Mouse (Mus musculus): ENCODE results near the gene Edc3. TPM values are rescaled to one million over a fixed set of nuclear protein-coding genes. Genes with fewer than 3 reads are reported as not detected.

Edc3 gene
- total RNA-seq, 1 experiment from 2014 or later = 5.8 TPM

- ATAC-seq (ENCODE audit: extremely low read depth, insufficient number of reproducible peaks, low FRiP score, poor library complexity, severe bottlenecking) = no peak
Measured at GRCm38 (mm10) chr9:57750901-57751300, 42.6 kb downstream of the Edc3 start.

GRCm38 (mm10) chr9:57757578-57757977, 49.2 kb downstream of the Edc3 start:
- no peak for ATAC-seq (ENCODE audit: extremely low read depth, insufficient number of reproducible peaks, low FRiP score, poor library complexity, severe bottlenecking)

- ATAC-seq (ENCODE audit: extremely low read depth, insufficient number of reproducible peaks, low FRiP score, poor library complexity, severe bottlenecking) = no peak
Measured at GRCm38 (mm10) chr9:57758528-57758927, 50.2 kb downstream of the Edc3 start.

GRCm38 (mm10) chr9:57759289-57759688, 50.9 kb downstream of the Edc3 start:
- ATAC-seq (ENCODE audit: extremely low read depth, insufficient number of reproducible peaks, low FRiP score, poor library complexity, severe bottlenecking) = peak; percentile 51

GRCm38 (mm10) chr9:57760416-57761146, 52.2 kb downstream of the Edc3 start:
- no peak for ATAC-seq (ENCODE audit: extremely low read depth, insufficient number of reproducible peaks, low FRiP score, poor library complexity, severe bottlenecking)

- ATAC-seq (ENCODE audit: extremely low read depth, insufficient number of reproducible peaks, low FRiP score, poor library complexity, severe bottlenecking) = no peak
Measured at GRCm38 (mm10) chr9:57761563-57762551, 53.5 kb downstream of the Edc3 start.

GRCm38 (mm10) chr9:57762563-57762991, 54.2 kb downstream of the Edc3 start:
- ATAC-seq (ENCODE audit: extremely low read depth, insufficient number of reproducible peaks, low FRiP score, poor library complexity, severe bottlenecking) = peak; percentile 25; the same call in 1 of the 2 replicates

- no peak for ATAC-seq (ENCODE audit: extremely low read depth, insufficient number of reproducible peaks, low FRiP score, poor library complexity, severe bottlenecking)
Measured at GRCm38 (mm10) chr9:57764147-57764973, 56.0 kb downstream of the Edc3 start.

GRCm38 (mm10) chr9:57764974-57765363, 56.6 kb downstream of the Edc3 start:
- peak; percentile 66 for ATAC-seq (ENCODE audit: extremely low read depth, insufficient number of reproducible peaks, low FRiP score, poor library complexity, severe bottlenecking)

GRCm38 (mm10) chr9:57765364-57766351, 57.3 kb downstream of the Edc3 start, which contains the start of gene Clk3:
Clk3 (minus strand) TSS chr9:57765860.
- peak; percentile 49 for ATAC-seq (ENCODE audit: extremely low read depth, insufficient number of reproducible peaks, low FRiP score, poor library complexity, severe bottlenecking)

GRCm38 (mm10) chr9:57766431-57766830, 58.1 kb downstream of the Edc3 start:
- no peak for ATAC-seq (ENCODE audit: extremely low read depth, insufficient number of reproducible peaks, low FRiP score, poor library complexity, severe bottlenecking)

GRCm38 (mm10) chr9:57767231-57767630, 58.9 kb downstream of the Edc3 start:
- ATAC-seq (ENCODE audit: extremely low read depth, insufficient number of reproducible peaks, low FRiP score, poor library complexity, severe bottlenecking) = no peak

- ATAC-seq (ENCODE audit: extremely low read depth, insufficient number of reproducible peaks, low FRiP score, poor library complexity, severe bottlenecking) = no peak
Measured at GRCm38 (mm10) chr9:57769539-57770069, 61.3 kb downstream of the Edc3 start.

- ATAC-seq (ENCODE audit: extremely low read depth, insufficient number of reproducible peaks, low FRiP score, poor library complexity, severe bottlenecking) = no peak
Measured at GRCm38 (mm10) chr9:57770214-57770613, 61.9 kb downstream of the Edc3 start.

GRCm38 (mm10) chr9:57770836-57771235, 62.5 kb downstream of the Edc3 start:
- no peak for ATAC-seq (ENCODE audit: extremely low read depth, insufficient number of reproducible peaks, low FRiP score, poor library complexity, severe bottlenecking)

GRCm38 (mm10) chr9:57773754-57774153, 65.4 kb downstream of the Edc3 start:
- no peak for ATAC-seq (ENCODE audit: extremely low read depth, insufficient number of reproducible peaks, low FRiP score, poor library complexity, severe bottlenecking)

GRCm38 (mm10) chr9:57774168-57774567, 65.8 kb downstream of the Edc3 start:
- no peak for ATAC-seq (ENCODE audit: extremely low read depth, insufficient number of reproducible peaks, low FRiP score, poor library complexity, severe bottlenecking)

GRCm38 (mm10) chr9:57775026-57775425, 66.7 kb downstream of the Edc3 start:
- ATAC-seq (ENCODE audit: extremely low read depth, insufficient number of reproducible peaks, low FRiP score, poor library complexity, severe bottlenecking) = no peak

Data from neutrophil, adult 5-6 weeks (primary cell).